Mouse (Mus musculus): ENCODE data around the gene Ikzf3.

- no peak for TF ChIP-seq CTCF (IDR thresholded peaks at IDR 0.05; ENCODE audit: control insufficient read depth, insufficient read depth, low read length)
- no peak for TF ChIP-seq POLR2A (IDR thresholded peaks at IDR 0.05; ENCODE audit: borderline replicate concordance, control insufficient read depth, low read depth, low read length)
Observed at GRCm38 (mm10) chr11:98473916-98474479, 71.8 kb downstream of the Ikzf3 start.

All from bone marrow, adult 2 months (tissue).